Mouse (Mus musculus) midbrain, postnatal 0 days (tissue): ENCODE data around the gene Hypk. TPM values are rescaled to one million over a fixed set of nuclear protein-coding genes. Genes with fewer than 3 reads are reported as not detected.

ENCODE experiments used
- ATAC-seq: fragments of 200-750 bp; cut with Nextera tagmentation; 2 replicates; pipeline ENCODE4 v1.8.0; 2017; ENCODE audit warnings: moderate number of reproducible peaks, mild to moderate bottlenecking, moderate TSS enrichment, moderate library complexity; ENCODE audit not compliant: low FRiP score
- DNase-seq: peaks from one replicate; pipeline ENCODE4 v3.0.0-alpha.2; 2015; ENCODE audit warnings: low spot score
- H3K27ac ChIP-seq: fragments of 300-500 bp; sonication (generic); 2 replicates; pipeline ENCODE4 v1.5.1; 2014; ENCODE audit warnings: low read depth, mild to moderate bottlenecking, low read length, mixed read lengths
- H3K27me3 ChIP-seq: fragments of 300-500 bp; sonication (generic); 2 replicates; pipeline ENCODE4 v1.6.1; 2014; ENCODE audit warnings: low read length, control low read depth, mixed read lengths; ENCODE audit not compliant: insufficient read depth
- H3K36me3 ChIP-seq: fragments of 300-500 bp; sonication (generic); 2 replicates; pipeline ENCODE4 v1.6.1; 2014; ENCODE audit warnings: low read length, control low read depth, mixed read lengths; ENCODE audit not compliant: insufficient read depth
- H3K4me1 ChIP-seq: fragments of 300-500 bp; sonication (generic); 2 replicates; pipeline ENCODE4 v1.6.1; 2014; ENCODE audit warnings: mild to moderate bottlenecking, control low read depth, antibody characterized with exemption, low read length, mixed read lengths; ENCODE audit not compliant: insufficient read depth
- H3K4me2 ChIP-seq: fragments of 300-500 bp; sonication (generic); 2 replicates; pipeline ENCODE4 v1.6.1; 2014; ENCODE audit warnings: low read depth, mild to moderate bottlenecking, low read length, mixed read lengths; ENCODE audit not compliant: poor library complexity, severe bottlenecking
- H3K4me3 ChIP-seq: fragments of 300-500 bp; sonication (generic); 2 replicates; pipeline ENCODE4 v1.5.1; 2014; ENCODE audit warnings: low read depth, mild to moderate bottlenecking, low read length, moderate library complexity
- H3K9ac ChIP-seq: fragments of 300-500 bp; sonication (generic); replicated peaks from 2 replicates; pipeline ENCODE4 v1.6.1; 2014; ENCODE audit warnings: mild to moderate bottlenecking, low read length, moderate library complexity, mixed read lengths; ENCODE audit not compliant: poor library complexity, severe bottlenecking
- H3K9me3 ChIP-seq: fragments of 300-500 bp; sonication (generic); 2 replicates; pipeline ENCODE4 v1.6.1; 2016; ENCODE audit warnings: low read length, control low read depth
- CTCF ChIP-seq: IDR thresholded peaks from 2 replicates; pipeline ENCODE4 v1.5.1; 2016; ENCODE audit warnings: antibody characterized with exemption, mild to moderate bottlenecking
- WGBS: fragments of 180-500 bp; shearing (Covaris S2); extraction: QIAGEN DNeasy Blood & Tissue Kit; methylation state at CpG from one replicate; pipeline ENCODE4 v1.1.7; 2014; 5-methylcytosine and 5-hydroxymethylcytosine counted together
- polyA plus RNA-seq: library from polyadenylated mRNA; unstranded; fragments of >200 nt; fragmentation: Nextera tagmentation; extraction: Ambion mirVana; gene quantifications from 2 replicates; pipeline ENCODE4 v1.2.1, GENCODE M21; 2015
- total RNA-seq: library from RNA; depleted of rRNA; stranded (reverse); fragments of >200 nt; gene quantifications from 2 replicates; pipeline ENCODE4 v1.2.3, GENCODE M21; 2014

Gene Hypk
- total and polyA plus RNA-seq, 2 experiments from 2014 or later = 12.3 to 115 TPM

DNA sequence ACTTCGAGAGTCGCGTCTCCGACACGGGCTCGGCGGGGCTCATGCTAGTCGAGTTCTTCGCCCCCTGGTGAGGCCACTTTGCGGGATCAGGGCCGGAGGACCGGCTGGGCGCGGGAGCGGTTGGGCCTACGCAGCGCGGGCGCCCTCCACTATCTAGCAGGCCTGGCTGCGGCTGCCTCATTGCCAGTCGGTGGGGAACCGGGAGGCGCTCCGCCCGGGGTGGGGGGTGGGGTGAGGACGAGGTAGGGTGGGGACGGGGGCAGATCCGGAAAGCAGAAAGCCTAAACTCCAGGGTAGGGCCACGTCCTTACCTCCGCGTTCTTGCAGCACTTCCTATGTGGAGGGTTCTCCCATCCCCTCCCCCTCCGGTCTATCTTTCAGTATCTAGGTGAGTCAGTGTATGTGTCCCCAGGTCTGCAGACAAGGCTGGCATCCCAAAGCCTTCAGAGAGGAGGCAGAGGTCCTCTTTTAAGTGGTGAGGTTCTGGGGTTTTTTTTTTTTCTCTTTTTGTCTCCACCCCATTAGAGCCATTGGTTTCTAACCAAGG lies 38.9 kb upstream of the Hypk start:
- Histone ChIP-seq H3K4me2 (peak overlapping the region; percentile 45), H3K4me3 (peak overlapping the region; percentile 97), H3K36me3 (peaks cover 5% of the 10 kb centered on the region; the same call in 1 of the 2 replicates), H3K9ac (peak overlapping the region; percentile 93), H3K9me3 (no peaks in the 10 kb centered on the region), H3K27me3 (no peaks in the 10 kb centered on the region), H3K27ac (peak overlapping the region; percentile 97), H3K4me1 (peaks cover 9% of the 10 kb centered on the region; the same call in 1 of the 2 replicates)
- no peak for TF ChIP-seq CTCF
- WGBS = under 1% methylated on average over 31 of the region's 32 CpGs
- ATAC-seq (peak; percentile 36), DNase-seq (peak; percentile 26)

- Histone ChIP-seq H3K27me3 (no peaks in the 10 kb centered on the region), H3K4me3 (peak overlapping the region; percentile 97), H3K4me1 (peaks cover 9% of the 10 kb centered on the region; the same call in 1 of the 2 replicates), H3K36me3 (peaks cover 5% of the 10 kb centered on the region; the same call in 1 of the 2 replicates), H3K27ac (no peak overlapping the region), H3K4me2 (peak overlapping the region; percentile 45), H3K9me3 (no peaks in the 10 kb centered on the region), H3K9ac (peak overlapping the region; percentile 93; the same call in 1 of the 2 replicates)
- ATAC-seq (no peak), DNase-seq (no peak)
- TF ChIP-seq CTCF = no peak
- WGBS = 57% methylated on average over 3 of the region's 3 CpGs
Measured at GRCm38 (mm10) chr2:121415103-121415502, 38.0 kb upstream of the Hypk start.

- no peaks in the 10 kb centered on the region for H3K27me3 ChIP-seq
- no peaks in the 10 kb centered on the region for H3K9me3 ChIP-seq
- 84% methylated on average over 3 of the region's 3 CpGs for WGBS
- H3K4me3 ChIP-seq = no peak overlapping the region
- TF ChIP-seq CTCF = no peak
- H3K27ac ChIP-seq = no peak overlapping the region
- no peak overlapping the region for H3K9ac ChIP-seq
- ATAC-seq = no peak
- no peak for DNase-seq
- peaks cover 9% of the 10 kb centered on the region; the same call in 1 of the 2 replicates for H3K4me1 ChIP-seq
- peak overlapping the region; percentile 45 for H3K4me2 ChIP-seq
- peaks cover 5% of the 10 kb centered on the region; the same call in 1 of the 2 replicates for H3K36me3 ChIP-seq
Measured at GRCm38 (mm10) chr2:121415591-121415990, 37.5 kb upstream of the Hypk start.

DNA sequence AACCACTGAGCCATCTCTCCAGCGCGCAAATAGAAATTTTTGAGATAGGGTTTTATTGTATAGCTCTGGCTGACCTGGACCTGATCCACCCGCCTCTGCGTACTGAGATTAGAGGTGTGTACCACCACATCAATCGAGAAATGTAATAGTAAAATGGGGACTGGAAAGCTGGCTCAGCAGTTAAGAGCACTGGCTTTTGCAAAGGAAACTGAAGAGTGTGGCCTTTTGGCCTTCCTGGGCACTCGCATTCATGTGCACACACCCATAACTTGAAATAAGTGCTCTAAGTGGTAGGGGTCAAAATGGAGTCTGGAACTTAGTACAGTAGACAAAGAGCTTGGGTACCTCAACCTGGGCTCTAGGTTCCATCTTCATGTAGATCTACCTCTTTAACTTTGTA lies 36.7 kb upstream of the Hypk start:
- TF ChIP-seq CTCF = no peak
- Histone ChIP-seq H3K9ac (no peak overlapping the region), H3K4me2 (no peak overlapping the region), H3K4me1 (peaks cover 9% of the 10 kb centered on the region; the same call in 1 of the 2 replicates), H3K4me3 (no peak overlapping the region), H3K36me3 (peaks cover 5% of the 10 kb centered on the region; the same call in 1 of the 2 replicates), H3K27ac (no peak overlapping the region), H3K9me3 (no peaks in the 10 kb centered on the region), H3K27me3 (no peaks in the 10 kb centered on the region)
- DNase-seq (no peak), ATAC-seq (no peak)
- 94% methylated on average over 6 of the region's 6 CpGs for WGBS

- Histone ChIP-seq H3K9ac (no peak overlapping the region), H3K4me1 (peaks cover 9% of the 10 kb centered on the region; the same call in 1 of the 2 replicates), H3K9me3 (no peaks in the 10 kb centered on the region), H3K27me3 (no peaks in the 10 kb centered on the region), H3K4me3 (no peak overlapping the region), H3K27ac (no peak overlapping the region), H3K4me2 (no peak overlapping the region), H3K36me3 (peaks cover 10% of the 10 kb centered on the region; the same call in 1 of the 2 replicates)
- ATAC-seq = no peak
- no peak for DNase-seq
- no peak for TF ChIP-seq CTCF
- 91% methylated on average over 3 of the region's 3 CpGs for WGBS
Measured at GRCm38 (mm10) chr2:121418476-121418875, 34.6 kb upstream of the Hypk start.

GRCm38 (mm10) chr2:121423166-121423565 lies 29.9 kb upstream of the Hypk start:
- TF ChIP-seq CTCF = no peak
- H3K4me1 ChIP-seq = no peaks in the 10 kb centered on the region
- H3K9me3 ChIP-seq = no peaks in the 10 kb centered on the region
- H3K27ac ChIP-seq = no peak overlapping the region
- H3K4me3 ChIP-seq = no peak overlapping the region
- WGBS = 93% methylated on average over 2 of the region's 2 CpGs
- no peaks in the 10 kb centered on the region for H3K27me3 ChIP-seq
- ATAC-seq = no peak
- no peak overlapping the region for H3K4me2 ChIP-seq
- peaks cover 25% of the 10 kb centered on the region for H3K36me3 ChIP-seq
- no peak overlapping the region for H3K9ac ChIP-seq
- no peak for DNase-seq
